ENCODE assay signal across 16 mouse cellular contexts in the genomic region with DNA sequence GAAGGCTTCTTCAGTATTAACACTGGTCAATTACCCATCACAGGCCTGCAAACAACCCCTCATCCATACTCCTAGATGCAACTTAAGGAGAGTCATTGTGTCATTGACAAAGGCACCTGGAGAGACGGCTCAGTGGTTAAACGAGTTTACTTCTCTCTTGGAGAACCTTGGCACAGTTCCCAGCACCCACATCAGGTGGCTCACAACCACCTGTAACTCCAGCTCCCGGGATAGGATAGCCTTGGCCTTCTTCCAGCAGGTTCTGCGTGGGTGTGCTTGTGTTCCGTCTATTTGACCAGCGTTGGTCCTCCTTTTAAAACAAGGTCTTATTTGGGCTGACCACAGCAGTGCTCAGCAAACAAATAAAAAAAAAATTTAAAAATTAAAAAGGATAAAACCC.
DNase-seq lines count a peak whose midpoint lies in the region; ATAC-seq lines count a peak whose summit lies in the region.
"Had no signal": no experiment of that assay in that cellular context is flagged by ENCODE, and none has a peak within 500 bp of the region (broad histone marks: within the 10 kb centered on the region; RNA-seq: fewer than 3 reads in every experiment).

No protein-coding gene starts in this region.

- no peak for ATAC-seq in activated CD4-positive, CD25-positive, alpha-beta regulatory T cell, adult 4 months
- ATAC-seq: forebrain, embryonic 13.5 days; forebrain, postnatal 0 days had no signal

- DNase-seq in lung, adult 18-20 months = peak; percentile 24 to 47
- DNase-seq in lung, postnatal 25 days (ENCODE audit: low spot score) = no peak
- peak; percentile 28 for DNase-seq in urinary bladder, postnatal 14 days (ENCODE audit: low spot score)
- no peak for DNase-seq in urinary bladder, adult 2 months (ENCODE audit: low spot score)
- DNase-seq in ovary, postnatal 14 days (ENCODE audit: low spot score) = peak; percentile 32
- DNase-seq: adrenal gland, adult 8-10 months; adrenal gland, postnatal 36 days; cerebellum, adult 2 months; embryo, embryonic 11 days; forebrain, postnatal 0 days; gastrocnemius, adult 2 months; gastrocnemius, postnatal 25 days; heart, adult 11 months; heart, postnatal 36 days had no signal

Comparison
In these comparisons a context has a peak if more than half of its experiments do, and no peak if none do; other contexts are left out.
1. DNase-seq: peak in lung, adult 18-20 months (2 of 2), urinary bladder, postnatal 14 days (single experiment) and ovary, postnatal 14 days (single experiment); none in lung, postnatal 25 days (single experiment) and urinary bladder, adult 2 months (single experiment).